Mouse (Mus musculus) gastrocnemius, postnatal 14 days (tissue): ENCODE measurements at regions not wholly inside any gene's neighbourhood (a gene's known extent, or its start where the extent isn't known, plus 50 kb on each side); places are given as distances from the start of the nearest gene placed in this dataset.

Experiments used
- DNase-seq: peaks from one replicate; pipeline ENCODE4 v3.0.0; 2021; ENCODE audit warnings: mixed read lengths
- intact Hi-C: fragments of 180-260 bp; cut with DNase I; formaldehyde crosslinking; loops from one replicate; pipeline ENCODE4 v1.15.1; 2025; ENCODE audit warnings: low total_unique reads
- microRNA-seq, 2 experiments: library from miRNA; unstranded; fragments of <30 nt; microRNA quantifications; one replicate each; pipeline ENCODE4 v1.2.0; 2021

GRCm38 (mm10) chrX:166869515-166869914 lies 284.0 kb upstream of the Egfl6 start:
- no peak for DNase-seq
- intact Hi-C loops, result no loop called here

GRCm38 (mm10) chrX:166867692-166868091 lies 282.2 kb upstream of the Egfl6 start:
- no peak for DNase-seq

More at GRCm38 (mm10) chrX:166867692-166868091, 282.2 kb upstream of the Egfl6 start:
- intact Hi-C loops, result no loop called here

Small RNAs in the stretch of these regions (microRNA-seq; reads per million reads assigned to microRNA genes)
- gene Gm22368 (0 reads per million in 2 experiments), gene Gm44376 (0 reads per million in 2 experiments)
